Mouse (Mus musculus): ENCODE results near the gene Xpc. TPM values are rescaled to one million over a fixed set of nuclear protein-coding genes. Genes with fewer than 3 reads are reported as not detected.

The Xpc gene
- polyA plus RNA-seq, 1 experiment from 2014 or later = 20.1 TPM

GRCm38 (mm10) chr6:91470712-91471111 lies 45.0 kb downstream of the Xpc start:
- peaks cover 29% of the 10 kb centered on the region for H3K4me1 ChIP-seq (replicated peaks; ENCODE audit: control insufficient read depth, insufficient read depth, low read length)
- no peak overlapping the region for H3K9ac ChIP-seq (replicated peaks; ENCODE audit: low read depth, low read length)
- no peak overlapping the region for H3K27ac ChIP-seq (ENCODE audit: low read length)
- no peaks in the 10 kb centered on the region for H3K9me3 ChIP-seq (ENCODE audit: control insufficient read depth, low read length)
- no peaks in the 10 kb centered on the region for H3K36me3 ChIP-seq (ENCODE audit: control insufficient read depth, insufficient read depth)
- 87% methylated on average over 2 of the region's 2 CpGs for WGBS
- no peak overlapping the region for H3K4me3 ChIP-seq (replicated peaks; ENCODE audit: low read length)
- H3K4me2 ChIP-seq (ENCODE audit: low read length) = no peak overlapping the region
- no peaks in the 10 kb centered on the region for H3K27me3 ChIP-seq (replicated peaks; ENCODE audit: control insufficient read depth, insufficient read depth, low read length)
- no peak for ATAC-seq

GRCm38 (mm10) chr6:91467106-91467505 lies 48.6 kb downstream of the Xpc start:
- Histone ChIP-seq H3K4me1 (replicated peaks; ENCODE audit: control insufficient read depth, insufficient read depth, low read length) (peaks cover 7% of the 10 kb centered on the region), H3K9ac (replicated peaks; ENCODE audit: low read depth, low read length) (no peak overlapping the region), H3K4me3 (replicated peaks; ENCODE audit: low read length) (no peak overlapping the region), H3K4me2 (ENCODE audit: low read length) (no peak overlapping the region), H3K36me3 (ENCODE audit: control insufficient read depth, insufficient read depth) (peaks cover 2% of the 10 kb centered on the region; the same call in 1 of the 2 replicates), H3K27me3 (replicated peaks; ENCODE audit: control insufficient read depth, insufficient read depth, low read length) (no peaks in the 10 kb centered on the region), H3K27ac (ENCODE audit: low read length) (no peak overlapping the region), H3K9me3 (ENCODE audit: control insufficient read depth, low read length) (no peaks in the 10 kb centered on the region)
- ATAC-seq = no peak
- 86% methylated on average over 1 of the region's 1 CpGs for WGBS

GRCm38 (mm10) chr6:91465756-91466155 lies 49.9 kb downstream of the Xpc start:
- no peak for ATAC-seq
- Histone ChIP-seq H3K27me3 (replicated peaks; ENCODE audit: control insufficient read depth, insufficient read depth, low read length) (no peaks in the 10 kb centered on the region), H3K4me2 (ENCODE audit: low read length) (no peak overlapping the region), H3K4me1 (replicated peaks; ENCODE audit: control insufficient read depth, insufficient read depth, low read length) (no peaks in the 10 kb centered on the region), H3K27ac (ENCODE audit: low read length) (no peak overlapping the region), H3K36me3 (ENCODE audit: control insufficient read depth, insufficient read depth) (peaks cover 2% of the 10 kb centered on the region; the same call in 1 of the 2 replicates), H3K9me3 (ENCODE audit: control insufficient read depth, low read length) (no peaks in the 10 kb centered on the region), H3K4me3 (replicated peaks; ENCODE audit: low read length) (no peak overlapping the region), H3K9ac (replicated peaks; ENCODE audit: low read depth, low read length) (no peak overlapping the region)
- 92% methylated on average over 2 of the region's 2 CpGs for WGBS

- Histone ChIP-seq H3K4me2 (ENCODE audit: low read length) (no peak overlapping the region), H3K4me3 (replicated peaks; ENCODE audit: low read length) (no peak overlapping the region), H3K36me3 (ENCODE audit: control insufficient read depth, insufficient read depth) (no peaks in the 10 kb centered on the region; the same call in 1 of the 2 replicates), H3K9me3 (ENCODE audit: control insufficient read depth, low read length) (no peaks in the 10 kb centered on the region), H3K27me3 (replicated peaks; ENCODE audit: control insufficient read depth, insufficient read depth, low read length) (no peaks in the 10 kb centered on the region), H3K4me1 (replicated peaks; ENCODE audit: control insufficient read depth, insufficient read depth, low read length) (no peaks in the 10 kb centered on the region), H3K27ac (ENCODE audit: low read length) (no peak overlapping the region), H3K9ac (replicated peaks; ENCODE audit: low read depth, low read length) (no peak overlapping the region)
- 96% methylated on average over 1 of the region's 1 CpGs for WGBS
- ATAC-seq = no peak
Observed at GRCm38 (mm10) chr6:91459471-91459870, 56.2 kb downstream of the Xpc start.

- ATAC-seq = no peak
- H3K9me3 ChIP-seq (ENCODE audit: control insufficient read depth, low read length) = no peaks in the 10 kb centered on the region
- no peak overlapping the region for H3K9ac ChIP-seq (replicated peaks; ENCODE audit: low read depth, low read length)
- no peak overlapping the region for H3K4me2 ChIP-seq (ENCODE audit: low read length)
- H3K4me1 ChIP-seq (replicated peaks; ENCODE audit: control insufficient read depth, insufficient read depth, low read length) = no peaks in the 10 kb centered on the region
- no peak overlapping the region for H3K4me3 ChIP-seq (replicated peaks; ENCODE audit: low read length)
- 78% methylated on average over 5 of the region's 5 CpGs for WGBS
- no peaks in the 10 kb centered on the region for H3K27me3 ChIP-seq (replicated peaks; ENCODE audit: control insufficient read depth, insufficient read depth, low read length)
- no peak overlapping the region for H3K27ac ChIP-seq (ENCODE audit: low read length)
- no peaks in the 10 kb centered on the region for H3K36me3 ChIP-seq (ENCODE audit: control insufficient read depth, insufficient read depth)
Observed at GRCm38 (mm10) chr6:91454546-91454945, 61.1 kb downstream of the Xpc start.

GRCm38 (mm10) chr6:91452056-91452455 lies 63.6 kb downstream of the Xpc start:
- Histone ChIP-seq H3K4me3 (replicated peaks; ENCODE audit: low read length) (no peak overlapping the region), H3K36me3 (ENCODE audit: control insufficient read depth, insufficient read depth) (no peaks in the 10 kb centered on the region), H3K4me2 (ENCODE audit: low read length) (no peak overlapping the region), H3K4me1 (replicated peaks; ENCODE audit: control insufficient read depth, insufficient read depth, low read length) (no peaks in the 10 kb centered on the region), H3K9me3 (ENCODE audit: control insufficient read depth, low read length) (no peaks in the 10 kb centered on the region), H3K27ac (ENCODE audit: low read length) (no peak overlapping the region), H3K9ac (replicated peaks; ENCODE audit: low read depth, low read length) (no peak overlapping the region), H3K27me3 (replicated peaks; ENCODE audit: control insufficient read depth, insufficient read depth, low read length) (no peaks in the 10 kb centered on the region; the same call in 1 of the 2 replicates)
- 42% methylated on average over 1 of the region's 1 CpGs for WGBS
- no peak for ATAC-seq

- H3K4me3 ChIP-seq (replicated peaks; ENCODE audit: low read length) = no peak overlapping the region
- no peak overlapping the region for H3K27ac ChIP-seq (ENCODE audit: low read length)
- no peaks in the 10 kb centered on the region for H3K4me1 ChIP-seq (replicated peaks; ENCODE audit: control insufficient read depth, insufficient read depth, low read length)
- 56% methylated on average over 3 of the region's 3 CpGs for WGBS
- no peaks in the 10 kb centered on the region for H3K9me3 ChIP-seq (ENCODE audit: control insufficient read depth, low read length)
- no peaks in the 10 kb centered on the region; the same call in 1 of the 2 replicates for H3K27me3 ChIP-seq (replicated peaks; ENCODE audit: control insufficient read depth, insufficient read depth, low read length)
- no peak overlapping the region for H3K4me2 ChIP-seq (ENCODE audit: low read length)
- no peak for ATAC-seq
- no peaks in the 10 kb centered on the region for H3K36me3 ChIP-seq (ENCODE audit: control insufficient read depth, insufficient read depth)
- no peak overlapping the region for H3K9ac ChIP-seq (replicated peaks; ENCODE audit: low read depth, low read length)
Observed at GRCm38 (mm10) chr6:91449472-91450225, 66.0 kb downstream of the Xpc start.

GRCm38 (mm10) chr6:91445316-91445715 lies 70.4 kb downstream of the Xpc start:
- Histone ChIP-seq H3K4me3 (replicated peaks; ENCODE audit: low read length) (no peak overlapping the region), H3K9ac (replicated peaks; ENCODE audit: low read depth, low read length) (no peak overlapping the region), H3K36me3 (ENCODE audit: control insufficient read depth, insufficient read depth) (no peaks in the 10 kb centered on the region), H3K4me1 (replicated peaks; ENCODE audit: control insufficient read depth, insufficient read depth, low read length) (peaks cover 6% of the 10 kb centered on the region), H3K27me3 (replicated peaks; ENCODE audit: control insufficient read depth, insufficient read depth, low read length) (no peaks in the 10 kb centered on the region; the same call in 1 of the 2 replicates), H3K27ac (ENCODE audit: low read length) (no peak overlapping the region), H3K4me2 (ENCODE audit: low read length) (no peak overlapping the region), H3K9me3 (ENCODE audit: control insufficient read depth, low read length) (no peaks in the 10 kb centered on the region)
- ATAC-seq = no peak
- WGBS = 88% methylated on average over 3 of the region's 3 CpGs

- peak overlapping the region; percentile 99 for H3K4me2 ChIP-seq (ENCODE audit: low read length)
- WGBS = 6% methylated on average over 19 of the region's 19 CpGs
- no peaks in the 10 kb centered on the region for H3K36me3 ChIP-seq (ENCODE audit: control insufficient read depth, insufficient read depth)
- ATAC-seq = peak; percentile 64
- H3K4me1 ChIP-seq (replicated peaks; ENCODE audit: control insufficient read depth, insufficient read depth, low read length) = peaks cover 6% of the 10 kb centered on the region
- H3K9ac ChIP-seq (replicated peaks; ENCODE audit: low read depth, low read length) = peak overlapping the region; percentile 75
- H3K9me3 ChIP-seq (ENCODE audit: control insufficient read depth, low read length) = no peaks in the 10 kb centered on the region
- H3K4me3 ChIP-seq (replicated peaks; ENCODE audit: low read length) = peak overlapping the region; percentile 69
- no peaks in the 10 kb centered on the region; the same call in 1 of the 2 replicates for H3K27me3 ChIP-seq (replicated peaks; ENCODE audit: control insufficient read depth, insufficient read depth, low read length)
- peak overlapping the region; percentile 72 for H3K27ac ChIP-seq (ENCODE audit: low read length)
Observed at GRCm38 (mm10) chr6:91441145-91441662, 74.5 kb downstream of the Xpc start.
